Mouse (Mus musculus) heart, adult 2 months (tissue): Measurements from ENCODE around the gene Kcnmb1. TPM values are rescaled to one million over a fixed set of nuclear protein-coding genes. Genes with fewer than 3 reads are reported as not detected.

Experiments used
- DNase-seq, 2 experiments: peaks; one replicate each; pipeline ENCODE4 v3.0.0; 2021
- H3K27ac ChIP-seq: fragments of 200-600 bp; 2 replicates; pipeline ENCODE4 v1.8.1; 2022
- H3K27me3 ChIP-seq: fragments of 200-500 bp; 2 replicates; pipeline ENCODE4 v1.6.1; 2012; ENCODE audit warnings: mild to moderate bottlenecking, low read length, inconsistent platforms, mixed read lengths; ENCODE audit not compliant: control insufficient read depth, insufficient read depth
- H3K36me3 ChIP-seq: fragments of 200-500 bp; 2 replicates; pipeline ENCODE4 v1.6.1; 2012; ENCODE audit warnings: low read length, inconsistent platforms; ENCODE audit not compliant: control insufficient read depth, insufficient read depth
- H3K4me1 ChIP-seq: fragments of 200-500 bp; 2 replicates; pipeline ENCODE4 v1.6.1; 2011; ENCODE audit warnings: low read length; ENCODE audit not compliant: control insufficient read depth, insufficient read depth
- H3K4me3 ChIP-seq: fragments of 200-600 bp; 2 replicates; pipeline ENCODE4 v1.8.1; 2022
- H3K79me2 ChIP-seq: fragments of 200-500 bp; replicated peaks from 2 replicates; pipeline ENCODE4 v1.6.1; 2012; ENCODE audit warnings: mild to moderate bottlenecking, inconsistent platforms, low read length, moderate library complexity, mixed read lengths; ENCODE audit not compliant: control insufficient read depth, insufficient read depth
- H3K9ac ChIP-seq: fragments of 200-500 bp; 2 replicates; pipeline ENCODE4 v1.6.1; 2012; ENCODE audit warnings: low read depth, mild to moderate bottlenecking, control low read depth, inconsistent platforms, low read length, mixed read lengths
- CTCF ChIP-seq: fragments of 200-600 bp; IDR thresholded peaks from 2 replicates; pipeline ENCODE4 v1.8.1; 2022; ENCODE audit warnings: antibody characterized with exemption, mild to moderate bottlenecking, moderate library complexity
- EP300 ChIP-seq: fragments of 200-500 bp; IDR thresholded peaks from 2 replicates; pipeline ENCODE4 v1.6.1; 2011; ENCODE audit warnings: low read depth, low read length, control low read depth; ENCODE audit not compliant: insufficient read depth
- POLR2A ChIP-seq: fragments of 200-500 bp; IDR thresholded peaks from 2 replicates; pipeline ENCODE4 v1.6.1; 2011; ENCODE audit warnings: mild to moderate bottlenecking, low read depth, low read length, control low read depth; ENCODE audit not compliant: insufficient read depth
- WGBS: fragments of 180-500 bp; shearing (Covaris S2); methylation state at CpG from one replicate; pipeline ENCODE4 v1.1.7; 2018; 5-methylcytosine and 5-hydroxymethylcytosine counted together
- intact Hi-C: fragments of 180-260 bp; cut with DNase I; formaldehyde crosslinking; loops from one replicate; pipeline ENCODE4 v1.15.1; 2025
- polyA plus RNA-seq: library from polyadenylated mRNA; depleted of rRNA; stranded (reverse); fragments of >200 nt; gene quantifications from 2 replicates; pipeline ENCODE4 v1.2.3, GENCODE M21; 2012
- total RNA-seq, 2 experiments: library from RNA; stranded (reverse); gene quantifications; 2 replicates each; pipeline ENCODE4 v1.2.3; 2021

Kcnmb1 gene
- total and polyA plus RNA-seq, 3 experiments, result 1.0 to 2.1 (median 1.1) TPM

- no peaks in the 10 kb centered on the region for H3K36me3 ChIP-seq
- H3K4me1 ChIP-seq, result no peaks in the 10 kb centered on the region
- WGBS, result 29% methylated on average over 4 of the region's 4 CpGs
- no peak for DNase-seq
- H3K4me3 ChIP-seq, result no peak overlapping the region
- no peaks in the 10 kb centered on the region for H3K27me3 ChIP-seq
- TF ChIP-seq EP300 (no peak), POLR2A (no peak), CTCF (no peak)
- H3K79me2 ChIP-seq, result no peaks in the 10 kb centered on the region
- intact Hi-C loops, result no loop called here
- H3K27ac ChIP-seq, result no peak overlapping the region
- H3K9ac ChIP-seq, result no peak overlapping the region
Observed at GRCm38 (mm10) chr11:33946501-33946900, 16.3 kb upstream of the Kcnmb1 start.

- Histone ChIP-seq H3K27me3 (no peaks in the 10 kb centered on the region), H3K4me3 (no peak overlapping the region), H3K9ac (no peak overlapping the region), H3K36me3 (no peaks in the 10 kb centered on the region), H3K4me1 (no peaks in the 10 kb centered on the region), H3K79me2 (no peaks in the 10 kb centered on the region), H3K27ac (no peak overlapping the region)
- WGBS, result 56% methylated on average over 5 of the region's 5 CpGs
- TF ChIP-seq CTCF, result no peak
- no peak for TF ChIP-seq POLR2A
- TF ChIP-seq EP300, result no peak
- intact Hi-C loops, result no loop called here
- DNase-seq, result no peak
Observed at GRCm38 (mm10) chr11:33951155-33951554, 11.7 kb upstream of the Kcnmb1 start.

GRCm38 (mm10) chr11:33951684-33952625, 10.9 kb upstream of the Kcnmb1 start:
- no peaks in the 10 kb centered on the region for H3K79me2 ChIP-seq
- H3K9ac ChIP-seq, result no peak overlapping the region
- H3K36me3 ChIP-seq, result no peaks in the 10 kb centered on the region
- TF ChIP-seq POLR2A (no peak), CTCF (no peak), EP300 (no peak)
- no peak overlapping the region for H3K27ac ChIP-seq
- no peaks in the 10 kb centered on the region for H3K4me1 ChIP-seq
- no peaks in the 10 kb centered on the region for H3K27me3 ChIP-seq
- DNase-seq, result no peak
- 76% methylated on average over 8 of the region's 8 CpGs for WGBS
- intact Hi-C loops, result no loop called here
- H3K4me3 ChIP-seq, result no peak overlapping the region

- TF ChIP-seq CTCF, result no peak
- TF ChIP-seq EP300, result no peak
- no peak for TF ChIP-seq POLR2A
- Histone ChIP-seq H3K27me3 (no peaks in the 10 kb centered on the region), H3K27ac (no peak overlapping the region), H3K4me3 (no peak overlapping the region), H3K36me3 (no peaks in the 10 kb centered on the region), H3K79me2 (no peaks in the 10 kb centered on the region), H3K4me1 (no peaks in the 10 kb centered on the region), H3K9ac (no peak overlapping the region)
- WGBS, result 70% methylated on average over 4 of the region's 4 CpGs
- intact Hi-C loops, result no loop called here
- DNase-seq, result no peak
Observed at GRCm38 (mm10) chr11:33955982-33956381, 6.8 kb upstream of the Kcnmb1 start.

- intact Hi-C loops, result no loop called here
- TF ChIP-seq CTCF (no peak), EP300 (no peak), POLR2A (no peak)
- no peak overlapping the region for H3K27ac ChIP-seq
- H3K4me3 ChIP-seq, result no peak overlapping the region
- no peak for DNase-seq
- H3K79me2 ChIP-seq, result no peaks in the 10 kb centered on the region
- H3K4me1 ChIP-seq, result no peaks in the 10 kb centered on the region
- no peaks in the 10 kb centered on the region for H3K36me3 ChIP-seq
- 54% methylated on average over 5 of the region's 5 CpGs for WGBS
- no peak overlapping the region for H3K9ac ChIP-seq
- no peaks in the 10 kb centered on the region for H3K27me3 ChIP-seq
Observed at GRCm38 (mm10) chr11:33956623-33957022, 6.2 kb upstream of the Kcnmb1 start.

- no peak for DNase-seq
- Histone ChIP-seq H3K4me1 (no peaks in the 10 kb centered on the region), H3K27me3 (no peaks in the 10 kb centered on the region), H3K36me3 (no peaks in the 10 kb centered on the region), H3K27ac (no peak overlapping the region), H3K4me3 (no peak overlapping the region), H3K79me2 (no peaks in the 10 kb centered on the region), H3K9ac (no peak overlapping the region)
- intact Hi-C loops, result no loop called here
- 85% methylated on average over 6 of the region's 6 CpGs for WGBS
- no peak for TF ChIP-seq POLR2A
- no peak for TF ChIP-seq CTCF
- no peak for TF ChIP-seq EP300
Observed at GRCm38 (mm10) chr11:33957595-33957994, 5.2 kb upstream of the Kcnmb1 start.
